Mouse (Mus musculus) naive thymus-derived CD4-positive, alpha-beta T cell, adult 5 months (primary cell): ENCODE results near the gene Gda. TPM values are rescaled to one million over a fixed set of nuclear protein-coding genes. Genes with fewer than 3 reads are reported as not detected.

Source experiments
- polyA plus RNA-seq: library from polyadenylated mRNA; unstranded; fragments of 100-300 nt; shearing (Covaris generic); gene quantifications from one replicate; pipeline ENCODE4 v1.2.1, GENCODE M21; 2017

The Gda gene
- polyA plus RNA-seq: not detected

GRCm38 (mm10) chr19:21473345-21473744 is at the start of gene Gda:
TSS of gene Gda (minus strand) at chr19:21473445.

Other genes starting within 250 kb of the Gda start
- 153 TPM for gene Zfand5, start 201.2 kb downstream of the Gda start, polyA plus RNA-seq
- gene 1110059E24Rik, start 179.5 kb upstream of the Gda start, polyA plus RNA-seq: 20.3 TPM
- 45.4 TPM for gene Abhd17b, start 179.7 kb upstream of the Gda start, polyA plus RNA-seq